Mouse (Mus musculus): ENCODE data around the gene Ch25h. TPM values are rescaled to one million over a fixed set of nuclear protein-coding genes. Genes with fewer than 3 reads are reported as not detected.

Gene Ch25h
- polyA plus RNA-seq, 1 experiment from 2014 or later, result 3.0 TPM

- H3K9ac ChIP-seq, result no peak overlapping the region
- H3K4me3 ChIP-seq, result no peak overlapping the region
- H3K36me3 ChIP-seq, result no peaks in the 10 kb centered on the region
- no peak overlapping the region for H3K27ac ChIP-seq
- no peak overlapping the region for H3K4me2 ChIP-seq
- no peak for ATAC-seq (replicated peaks; ENCODE audit: insufficient number of reproducible peaks, insufficient read depth, low FRiP score, low read depth)
- H3K27me3 ChIP-seq, result peaks cover 5% of the 10 kb centered on the region; the same call in 1 of the 2 replicates
- no peaks in the 10 kb centered on the region for H3K9me3 ChIP-seq (replicated peaks)
- no peaks in the 10 kb centered on the region for H3K4me1 ChIP-seq (replicated peaks)
- 45% methylated on average over 3 of the region's 3 CpGs for WGBS
These were observed 6.2 kb downstream of the Ch25h start for GRCm38 (mm10) chr19:34468794-34469193.

GRCm38 (mm10) chr19:34468216-34468615 is 6.7 kb downstream of the Ch25h start:
- H3K36me3 ChIP-seq, result no peaks in the 10 kb centered on the region
- no peak overlapping the region for H3K4me3 ChIP-seq
- WGBS, result 57% methylated on average over 6 of the region's 6 CpGs
- no peak overlapping the region for H3K4me2 ChIP-seq
- ATAC-seq (replicated peaks; ENCODE audit: insufficient number of reproducible peaks, insufficient read depth, low FRiP score, low read depth), result no peak
- no peaks in the 10 kb centered on the region for H3K4me1 ChIP-seq (replicated peaks)
- H3K9ac ChIP-seq, result no peak overlapping the region
- H3K27me3 ChIP-seq, result peaks cover 5% of the 10 kb centered on the region; the same call in 1 of the 2 replicates
- H3K27ac ChIP-seq, result no peak overlapping the region
- H3K9me3 ChIP-seq (replicated peaks), result no peaks in the 10 kb centered on the region

- H3K27ac ChIP-seq, result no peak overlapping the region
- no peaks in the 10 kb centered on the region for H3K27me3 ChIP-seq
- WGBS, result 63% methylated on average over 3 of the region's 3 CpGs
- no peaks in the 10 kb centered on the region for H3K9me3 ChIP-seq (replicated peaks)
- no peak overlapping the region for H3K9ac ChIP-seq
- H3K4me2 ChIP-seq, result no peak overlapping the region
- no peaks in the 10 kb centered on the region for H3K4me1 ChIP-seq (replicated peaks)
- no peaks in the 10 kb centered on the region for H3K36me3 ChIP-seq
- no peak for ATAC-seq (replicated peaks; ENCODE audit: insufficient number of reproducible peaks, insufficient read depth, low FRiP score, low read depth)
- no peak overlapping the region for H3K4me3 ChIP-seq
These were observed 10.5 kb downstream of the Ch25h start for GRCm38 (mm10) chr19:34464453-34464852.

- no peak overlapping the region for H3K4me2 ChIP-seq
- no peaks in the 10 kb centered on the region for H3K4me1 ChIP-seq (replicated peaks)
- H3K27me3 ChIP-seq, result no peaks in the 10 kb centered on the region
- no peak for ATAC-seq (replicated peaks; ENCODE audit: insufficient number of reproducible peaks, insufficient read depth, low FRiP score, low read depth)
- no peak overlapping the region for H3K9ac ChIP-seq
- no peak overlapping the region for H3K27ac ChIP-seq
- no peak overlapping the region for H3K4me3 ChIP-seq
- H3K9me3 ChIP-seq (replicated peaks), result no peaks in the 10 kb centered on the region
- 69% methylated on average over 1 of the region's 1 CpGs for WGBS
- no peaks in the 10 kb centered on the region for H3K36me3 ChIP-seq
These were observed 13.4 kb downstream of the Ch25h start for GRCm38 (mm10) chr19:34461451-34462019.

- ATAC-seq (replicated peaks; ENCODE audit: insufficient number of reproducible peaks, insufficient read depth, low FRiP score, low read depth), result no peak
- H3K36me3 ChIP-seq, result no peaks in the 10 kb centered on the region
- H3K27ac ChIP-seq, result no peak overlapping the region
- 58% methylated on average over 1 of the region's 1 CpGs for WGBS
- no peaks in the 10 kb centered on the region for H3K4me1 ChIP-seq (replicated peaks)
- no peak overlapping the region for H3K4me2 ChIP-seq
- no peak overlapping the region for H3K9ac ChIP-seq
- H3K4me3 ChIP-seq, result no peak overlapping the region
- no peaks in the 10 kb centered on the region for H3K27me3 ChIP-seq
- no peaks in the 10 kb centered on the region for H3K9me3 ChIP-seq (replicated peaks)
These were observed 24.1 kb downstream of the Ch25h start for GRCm38 (mm10) chr19:34450784-34451370.

- H3K4me2 ChIP-seq, result no peak overlapping the region
These were observed 26.1 kb downstream of the Ch25h start for GRCm38 (mm10) chr19:34448851-34449250.

GRCm38 (mm10) chr19:34445410-34446012 is 29.5 kb downstream of the Ch25h start:
- Histone ChIP-seq H3K4me1 (replicated peaks) (0 out of 2 replicates have a peak, but pooled peaks cover 10% of the 10 kb centered on the region), H3K9ac (no peak overlapping the region), H3K27ac (peak overlapping the region; percentile 64), H3K9me3 (replicated peaks) (no peaks in the 10 kb centered on the region), H3K4me2 (peak overlapping the region; percentile 43), H3K27me3 (no peaks in the 10 kb centered on the region), H3K4me3 (no peak overlapping the region), H3K36me3 (no peaks in the 10 kb centered on the region)
- ATAC-seq (replicated peaks; ENCODE audit: insufficient number of reproducible peaks, insufficient read depth, low FRiP score, low read depth), result no peak; the same call in 1 of the 2 replicates
- 41% methylated on average over 4 of the region's 4 CpGs for WGBS

More at GRCm38 (mm10) chr19:34448851-34449250, 26.1 kb downstream of the Ch25h start:
- WGBS, result 69% methylated on average over 1 of the region's 1 CpGs
- Histone ChIP-seq H3K27me3 (no peaks in the 10 kb centered on the region), H3K4me3 (no peak overlapping the region), H3K27ac (no peak overlapping the region), H3K9me3 (replicated peaks) (no peaks in the 10 kb centered on the region), H3K36me3 (no peaks in the 10 kb centered on the region), H3K9ac (no peak overlapping the region), H3K4me1 (replicated peaks) (no peaks in the 10 kb centered on the region)
- ATAC-seq (replicated peaks; ENCODE audit: insufficient number of reproducible peaks, insufficient read depth, low FRiP score, low read depth), result no peak

GRCm38 (mm10) chr19:34444785-34445184 is 30.2 kb downstream of the Ch25h start:
- Histone ChIP-seq H3K27me3 (no peaks in the 10 kb centered on the region), H3K4me2 (no peak overlapping the region), H3K9me3 (replicated peaks) (no peaks in the 10 kb centered on the region), H3K4me3 (no peak overlapping the region), H3K9ac (no peak overlapping the region), H3K36me3 (no peaks in the 10 kb centered on the region), H3K4me1 (replicated peaks) (0 out of 2 replicates have a peak, but pooled peaks cover 10% of the 10 kb centered on the region), H3K27ac (peak overlapping the region; percentile 10; the same call in 1 of the 2 replicates)
- ATAC-seq (replicated peaks; ENCODE audit: insufficient number of reproducible peaks, insufficient read depth, low FRiP score, low read depth), result no peak
- WGBS, result 64% methylated on average over 3 of the region's 3 CpGs

GRCm38 (mm10) chr19:34441979-34442378 is 33.0 kb downstream of the Ch25h start:
- Histone ChIP-seq H3K9me3 (replicated peaks) (no peaks in the 10 kb centered on the region), H3K27me3 (no peaks in the 10 kb centered on the region), H3K36me3 (no peaks in the 10 kb centered on the region), H3K9ac (no peak overlapping the region), H3K27ac (no peak overlapping the region; the same call in 1 of the 2 replicates), H3K4me2 (no peak overlapping the region), H3K4me3 (no peak overlapping the region), H3K4me1 (replicated peaks) (0 out of 2 replicates have a peak, but pooled peaks cover 10% of the 10 kb centered on the region)
- no peak; the same call in 1 of the 2 replicates for ATAC-seq (replicated peaks; ENCODE audit: insufficient number of reproducible peaks, insufficient read depth, low FRiP score, low read depth)
- WGBS, result 49% methylated on average over 2 of the region's 2 CpGs

- H3K4me2 ChIP-seq, result no peak overlapping the region
- H3K27me3 ChIP-seq, result no peaks in the 10 kb centered on the region
- WGBS, result 51% methylated on average over 5 of the region's 5 CpGs
- ATAC-seq (replicated peaks; ENCODE audit: insufficient number of reproducible peaks, insufficient read depth, low FRiP score, low read depth), result no peak
- H3K9me3 ChIP-seq (replicated peaks), result no peaks in the 10 kb centered on the region
- H3K36me3 ChIP-seq, result no peaks in the 10 kb centered on the region
- no peak overlapping the region for H3K4me3 ChIP-seq
- no peak overlapping the region for H3K9ac ChIP-seq
- H3K4me1 ChIP-seq (replicated peaks), result no peaks in the 10 kb centered on the region
- no peak overlapping the region for H3K27ac ChIP-seq
These were observed 39.8 kb downstream of the Ch25h start for GRCm38 (mm10) chr19:34435197-34435611.

- no peak overlapping the region for H3K4me3 ChIP-seq
- H3K4me1 ChIP-seq (replicated peaks), result no peaks in the 10 kb centered on the region
- H3K9ac ChIP-seq, result no peak overlapping the region
- H3K27ac ChIP-seq, result no peak overlapping the region
- 74% methylated on average over 3 of the region's 3 CpGs for WGBS
- no peaks in the 10 kb centered on the region for H3K9me3 ChIP-seq (replicated peaks)
- ATAC-seq (replicated peaks; ENCODE audit: insufficient number of reproducible peaks, insufficient read depth, low FRiP score, low read depth), result no peak
- H3K27me3 ChIP-seq, result no peaks in the 10 kb centered on the region
- H3K4me2 ChIP-seq, result no peak overlapping the region
- H3K36me3 ChIP-seq, result no peaks in the 10 kb centered on the region
These were observed 43.6 kb downstream of the Ch25h start for GRCm38 (mm10) chr19:34431314-34431713.

Data from heart, embryonic 15.5 days (tissue).